Mouse (Mus musculus) liver, embryonic 14.5 days (tissue): Measurements from ENCODE around the gene March1.

Experiments
- CTCF ChIP-seq: IDR thresholded peaks from 2 replicates; pipeline ENCODE4 v1.5.1; 2016; ENCODE audit warnings: antibody characterized with exemption, low read depth, control low read depth
- EP300 ChIP-seq: IDR thresholded peaks from 2 replicates; pipeline ENCODE4 v1.6.1; 2016; ENCODE audit warnings: antibody characterized with exemption, low read depth

DNA sequence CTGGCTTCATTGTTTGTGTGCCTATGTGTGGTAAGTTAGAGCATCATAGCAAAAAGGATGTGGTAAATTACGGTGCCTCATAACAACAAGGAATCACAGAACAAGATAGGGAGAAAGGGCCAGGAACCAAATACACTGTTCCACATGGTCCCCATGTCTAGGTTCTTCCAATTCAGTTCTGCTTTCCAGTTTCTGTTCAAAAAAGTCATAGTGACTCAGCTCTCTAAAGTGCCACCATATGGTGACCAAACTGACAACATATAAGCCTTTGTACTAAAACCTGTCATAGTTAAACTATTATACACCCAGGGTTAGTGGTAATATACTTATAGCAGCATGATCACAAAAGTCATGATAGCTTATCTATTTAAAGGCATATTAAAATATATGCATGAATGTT lies 28.2 kb downstream of the March1 start:
- TF ChIP-seq CTCF: no peak
- TF ChIP-seq EP300: no peak
